ENCODE assay signal across 18 mouse cellular contexts in the genomic region with DNA sequence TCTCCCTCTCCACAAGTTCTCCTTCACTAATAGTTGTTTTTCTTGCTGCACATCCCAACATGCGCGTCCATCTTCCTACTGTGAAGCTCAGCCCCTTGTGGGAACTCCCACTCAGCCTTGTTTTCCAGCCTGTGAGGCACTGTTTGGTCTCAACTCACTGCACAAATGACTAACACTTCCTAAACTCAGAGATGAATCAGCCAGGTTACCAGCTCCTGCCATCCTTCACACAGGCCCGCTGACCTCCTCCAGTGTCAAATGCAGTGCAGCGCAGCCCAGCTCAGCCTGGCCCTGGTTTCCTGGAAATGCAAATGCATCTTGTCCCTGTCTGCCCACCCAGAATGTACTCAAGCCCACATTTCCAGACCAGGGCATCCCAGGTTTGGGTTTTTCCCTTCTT. TPM values are rescaled to one million over a fixed set of nuclear protein-coding genes. Genes with fewer than 3 reads are reported as not detected.
DNase-seq lines count a peak whose midpoint lies in the region; ATAC-seq and TF ChIP-seq lines count a peak whose summit lies in the region.
"Had no signal": no experiment of that assay in that cellular context is flagged by ENCODE, and none has a peak within 500 bp of the region (broad histone marks: within the 10 kb centered on the region; RNA-seq: fewer than 3 reads in every experiment).

No protein-coding gene starts in this region.

- H3K4me1 ChIP-seq in kidney, embryonic 15.5 days, result peaks cover 20% of the 10 kb centered on the region
- no peaks in the 10 kb centered on the region for H3K4me1 ChIP-seq in forebrain, postnatal 0 days (ENCODE audit: insufficient read depth)

- H3K4me3 ChIP-seq in kidney, embryonic 15.5 days (replicated peaks), result no peak overlapping the region
- H3K4me3 ChIP-seq in forebrain, postnatal 0 days (ENCODE audit: low read depth, low read length), result no peak overlapping the region
- H3K4me3 ChIP-seq: gastrocnemius, adult 2 months had no signal

- no peaks in the 10 kb centered on the region for H3K9me3 ChIP-seq in kidney, embryonic 15.5 days (replicated peaks)
- no peaks in the 10 kb centered on the region for H3K9me3 ChIP-seq in forebrain, postnatal 0 days (ENCODE audit: low read length)
- H3K9me3 ChIP-seq: G1E had no signal

- peaks cover 8% of the 10 kb centered on the region; the same call in 1 of the 2 replicates for H3K27me3 ChIP-seq in kidney, embryonic 15.5 days
- H3K27me3 ChIP-seq in forebrain, postnatal 0 days (ENCODE audit: insufficient read depth, low read length), result no peaks in the 10 kb centered on the region; the same call in 1 of the 2 replicates

- no peak overlapping the region for H3K4me2 ChIP-seq in kidney, embryonic 15.5 days
- no peak overlapping the region for H3K4me2 ChIP-seq in forebrain, postnatal 0 days (ENCODE audit: low read depth)

- DNase-seq in kidney, postnatal 10 days, result no peak
- peak; percentile 23 for DNase-seq in testis, postnatal 10 days (ENCODE audit: low spot score)
- DNase-seq in testis, postnatal 14 days (ENCODE audit: low spot score), result no peak
- peak; percentile 20 for DNase-seq in adrenal gland, postnatal 10 days
- DNase-seq in cerebellum, postnatal 4 days (ENCODE audit: low spot score in 2 of 2), result no peak
- DNase-seq in urinary bladder, postnatal 4 days (ENCODE audit: low spot score in 2 of 2), result no peak
- no peak for DNase-seq in forebrain, postnatal 0 days
- DNase-seq: cerebellum, postnatal 14 days; gastrocnemius, adult 2 months; lung, postnatal 4 days had no signal

- no peak for TF ChIP-seq CTCF in forebrain, postnatal 0 days (IDR thresholded peaks at IDR 0.05; ENCODE audit: low read depth)

- no peaks in the 10 kb centered on the region for H3K36me3 ChIP-seq in kidney, embryonic 15.5 days
- H3K36me3 ChIP-seq in forebrain, postnatal 0 days (ENCODE audit: insufficient read depth), result no peaks in the 10 kb centered on the region
- H3K36me3 ChIP-seq: G1E had no signal

- H3K9ac ChIP-seq in kidney, embryonic 15.5 days, result no peak overlapping the region
- no peak overlapping the region for H3K9ac ChIP-seq in forebrain, postnatal 0 days

- ATAC-seq in kidney, embryonic 15.5 days (replicated peaks; ENCODE audit: low FRiP score), result peak; percentile 50; the same call in 1 of the 2 replicates
- no peak for ATAC-seq in forebrain, postnatal 0 days

- H3K27ac ChIP-seq in kidney, embryonic 15.5 days, result no peak overlapping the region
- no peak overlapping the region for H3K27ac ChIP-seq in forebrain, postnatal 0 days (ENCODE audit: low read depth, low read length)
- H3K27ac ChIP-seq: gastrocnemius, adult 2 months had no signal

- 20% methylated on average over 4 of the region's 4 CpGs for WGBS in kidney, embryonic 15.5 days
- 60% methylated on average over 4 of the region's 4 CpGs for WGBS in forebrain, postnatal 0 days

RNA-seq across cellular contexts. Expression of gene Atg4a-ps, which starts 36.6 kb away (rescaled TPM):
- 0.13 TPM in 1 of 2 replicates, not detected in the other for polyA plus RNA-seq in kidney, embryonic 15.5 days (2015; fragmentation: Nextera tagmentation; extraction: Ambion mirVana)
- total RNA-seq in adrenal gland, postnatal 10 days (2021), result 1 to 10 TPM in 1 of 2 experiments, under 1 TPM in 1; 0.39 to 2.0 TPM
- 0.29 TPM in 1 of 2 replicates, not detected in the other for total RNA-seq in forebrain, postnatal 0 days (2014; rRNA removed)
- polyA plus RNA-seq in forebrain, postnatal 0 days (2015; fragmentation: Nextera tagmentation; extraction: Ambion mirVana), result 0.09 and 0.33 TPM in 2 replicates
- polyA plus RNA-seq: G1E; heart, embryonic 14.5 days; liver, adult 2 months; stomach, embryonic 14.5 days had no signal

RNA-seq across cellular contexts. Expression of gene Olfml3, which starts 55.3 kb away (rescaled TPM):
- polyA plus RNA-seq in kidney, embryonic 15.5 days (2015; fragmentation: Nextera tagmentation; extraction: Ambion mirVana), result 53.2 and 59.6 TPM in 2 replicates
- 10 to 100 TPM; 15.9 to 17.5 TPM for total RNA-seq in adrenal gland, postnatal 10 days (2021)
- total RNA-seq in forebrain, postnatal 0 days (2014; rRNA removed), result 5.3 and 7.9 TPM in 2 replicates
- 5.5 and 6.4 TPM in 2 replicates for polyA plus RNA-seq in forebrain, postnatal 0 days (2015; fragmentation: Nextera tagmentation; extraction: Ambion mirVana)
- polyA plus RNA-seq: G1E had no signal

RNA-seq across cellular contexts. Expression of gene Gm10964, which starts 56.7 kb away (rescaled TPM):
- not detected in 2 replicates for polyA plus RNA-seq in kidney, embryonic 15.5 days (2015; fragmentation: Nextera tagmentation; extraction: Ambion mirVana)
- not detected for total RNA-seq in adrenal gland, postnatal 10 days (2021)
- not detected in 2 replicates for total RNA-seq in forebrain, postnatal 0 days (2014; rRNA removed)
- polyA plus RNA-seq in forebrain, postnatal 0 days (2015; fragmentation: Nextera tagmentation; extraction: Ambion mirVana), result not detected in 2 replicates
- total RNA-seq: G1E; gastrocnemius, adult 2 months; layer of hippocampus, adult 8-10 months; liver, adult 2 months; monocyte, adult 5-6 weeks had no signal
- polyA plus RNA-seq: brain, embryonic 14.5 days; G1E; heart, embryonic 14.5 days; liver, adult 2 months; stomach, embryonic 14.5 days had no signal

Comparison
In these comparisons a context has a peak if more than half of its experiments do, and no peak if none do; other contexts are left out.
1. DNase-seq: peak in testis, postnatal 10 days (single experiment) and adrenal gland, postnatal 10 days (single experiment); none in kidney, postnatal 10 days (single experiment), testis, postnatal 14 days (single experiment), cerebellum, postnatal 4 days (0 of 2), urinary bladder, postnatal 4 days (0 of 2) and forebrain, postnatal 0 days (single experiment).